Mouse (Mus musculus): ENCODE results near the gene Gm4869. TPM values are rescaled to one million over a fixed set of nuclear protein-coding genes. Genes with fewer than 3 reads are reported as not detected.

Gene Gm4869
- total and polyA plus RNA-seq, 3 experiments: 0.08 TPM; not detected in 2

- Histone ChIP-seq H3K9ac (ENCODE audit: control insufficient read depth, low read depth, low read length, poor library complexity, severe bottlenecking) (no peak overlapping the region), H3K9me3 (replicated peaks; ENCODE audit: insufficient read depth, low read length) (no peaks in the 10 kb centered on the region), H3K4me1 (ENCODE audit: control insufficient read depth in 1 of 2, insufficient read depth in 2 of 2, low read length in 2 of 2) (no peaks in the 10 kb centered on the region), H3K27ac (ENCODE audit: control insufficient read depth, low read depth, low read length) (no peak overlapping the region), H3K4me3 (ENCODE audit: control insufficient read depth in 1 of 2, insufficient read depth in 1 of 2, low read depth in 2 of 2, low read length in 2 of 2) (no peak overlapping the region), H3K36me3 (ENCODE audit: control insufficient read depth in 1 of 2, insufficient read depth in 2 of 2, low read length in 2 of 2) (peaks cover 0 to 4% of the 10 kb centered on the region in 2 experiments; a peak in 1 of 4 replicates), H3K27me3 (ENCODE audit: control insufficient read depth in 1 of 2, insufficient read depth in 2 of 2, low read length in 2 of 2) (no peaks in the 10 kb centered on the region), H3K79me2 (ENCODE audit: control insufficient read depth, insufficient read depth, low read length, poor library complexity) (no peaks in the 10 kb centered on the region)
- no peak for DNase-seq (ENCODE audit: low read depth, low spot score)
- TF ChIP-seq TBP (IDR thresholded peaks at IDR 0.05; ENCODE audit: low read depth, low read length) (no peak), RAD21 (IDR thresholded peaks at IDR 0.05; ENCODE audit: low read depth, low read length) (no peak), POLR2A (IDR thresholded peaks at IDR 0.05; ENCODE audit: control insufficient read depth in 1 of 2, insufficient read depth in 1 of 2, low read depth in 1 of 2, low read length in 2 of 2, poor library complexity in 1 of 2) (0 out of 4 replicates have a peak, but pooled peaks of 1 of the 2 experiments have one; percentile 1), TCF12 (IDR thresholded peaks at IDR 0.05; ENCODE audit: low read depth, low read length) (no peak), CHD1 (IDR thresholded peaks at IDR 0.05; ENCODE audit: low read depth, low read length) (no peak), USF1 (IDR thresholded peaks at IDR 0.05; ENCODE audit: low read depth, low read length) (no peak)
Measured at GRCm38 (mm10) chr5:140444012-140444411, 1.4 kb upstream of the Gm4869 start.

GRCm38 (mm10) chr5:140446054-140446453 is 609 bp downstream of the Gm4869 start:
- Histone ChIP-seq H3K9me3 (replicated peaks; ENCODE audit: insufficient read depth, low read length) (no peaks in the 10 kb centered on the region), H3K4me1 (ENCODE audit: control insufficient read depth in 1 of 2, insufficient read depth in 2 of 2, low read length in 2 of 2) (no peaks in the 10 kb centered on the region), H3K4me3 (ENCODE audit: control insufficient read depth in 1 of 2, insufficient read depth in 1 of 2, low read depth in 2 of 2, low read length in 2 of 2) (no peak overlapping the region), H3K79me2 (ENCODE audit: control insufficient read depth, insufficient read depth, low read length, poor library complexity) (no peaks in the 10 kb centered on the region), H3K9ac (ENCODE audit: control insufficient read depth, low read depth, low read length, poor library complexity, severe bottlenecking) (no peak overlapping the region), H3K27me3 (ENCODE audit: control insufficient read depth in 1 of 2, insufficient read depth in 2 of 2, low read length in 2 of 2) (no peaks in the 10 kb centered on the region), H3K27ac (ENCODE audit: control insufficient read depth, low read depth, low read length) (no peak overlapping the region), H3K36me3 (ENCODE audit: control insufficient read depth in 1 of 2, insufficient read depth in 2 of 2, low read length in 2 of 2) (no peaks in the 10 kb centered on the region; a peak in 1 of 4 replicates)
- TF ChIP-seq MYB (IDR thresholded peaks at IDR 0.05; ENCODE audit: low read depth, low read length) (no peak), TCF12 (IDR thresholded peaks at IDR 0.05; ENCODE audit: low read depth, low read length) (no peak), CHD1 (IDR thresholded peaks at IDR 0.05; ENCODE audit: low read depth, low read length) (no peak), ZMIZ1 (IDR thresholded peaks at IDR 0.05; ENCODE audit: low read depth, low read length) (no peak), MAX (IDR thresholded peaks at IDR 0.05; ENCODE audit: low read length) (no peak), TBP (IDR thresholded peaks at IDR 0.05; ENCODE audit: low read depth, low read length) (no peak), EP300 (IDR thresholded peaks at IDR 0.05; ENCODE audit: low read depth in 1 of 2, low read length in 2 of 2) (no peak), NRF1 (IDR thresholded peaks at IDR 0.05; ENCODE audit: insufficient read depth, low read depth, low read length, poor library complexity, severe bottlenecking) (no peak), NELFE (IDR thresholded peaks at IDR 0.05; ENCODE audit: low read depth, low read length) (no peak)
- DNase-seq (ENCODE audit: low read depth, low spot score): no peak

GRCm38 (mm10) chr5:140454488-140454887 is 9.0 kb downstream of the Gm4869 start:
- Histone ChIP-seq H3K27ac (ENCODE audit: control insufficient read depth, low read depth, low read length) (no peak overlapping the region), H3K4me1 (ENCODE audit: control insufficient read depth in 1 of 2, insufficient read depth in 2 of 2, low read length in 2 of 2) (peaks cover 0 to 2% of the 10 kb centered on the region in 2 experiments; a peak in 1 of 4 replicates), H3K9ac (ENCODE audit: control insufficient read depth, low read depth, low read length, poor library complexity, severe bottlenecking) (no peak overlapping the region), H3K4me3 (ENCODE audit: control insufficient read depth in 1 of 2, insufficient read depth in 1 of 2, low read depth in 2 of 2, low read length in 2 of 2) (no peak overlapping the region), H3K27me3 (ENCODE audit: control insufficient read depth in 1 of 2, insufficient read depth in 2 of 2, low read length in 2 of 2) (no peaks in the 10 kb centered on the region), H3K36me3 (ENCODE audit: control insufficient read depth in 1 of 2, insufficient read depth in 2 of 2, low read length in 2 of 2) (no peaks in the 10 kb centered on the region), H3K79me2 (ENCODE audit: control insufficient read depth, insufficient read depth, low read length, poor library complexity) (no peaks in the 10 kb centered on the region), H3K9me3 (replicated peaks; ENCODE audit: insufficient read depth, low read length) (no peaks in the 10 kb centered on the region)
- DNase-seq (ENCODE audit: low read depth, low spot score): peak; percentile 31
- TF ChIP-seq CHD1 (IDR thresholded peaks at IDR 0.05; ENCODE audit: low read depth, low read length) (no peak), ZNF384 (IDR thresholded peaks at IDR 0.05; ENCODE audit: low read depth, low read length) (no peak), JUND (IDR thresholded peaks at IDR 0.05; ENCODE audit: low read depth, low read length) (no peak), TAL1 (IDR thresholded peaks at IDR 0.05; ENCODE audit: low read length) (no peak), MYC (IDR thresholded peaks at IDR 0.05; ENCODE audit: low read depth, low read length) (no peak), MAX (IDR thresholded peaks at IDR 0.05; ENCODE audit: low read length) (no peak), E2F4 (IDR thresholded peaks at IDR 0.05; ENCODE audit: borderline replicate concordance, low read depth, low read length) (no peak)

Data from MEL (cell line).